Mouse (Mus musculus) ES-E14 (cell line): Measurements from ENCODE around the gene Parp11. TPM values are rescaled to one million over a fixed set of nuclear protein-coding genes. Genes with fewer than 3 reads are reported as not detected.

ENCODE experiments used
- DNase-seq: peaks from one replicate; pipeline ENCODE4 v3.0.0-alpha.2; 2013; ENCODE audit warnings: low read depth, low spot score
- H3K27ac ChIP-seq: 2 replicates; pipeline ENCODE4 v1.5.1; 2012; ENCODE audit warnings: low read depth, mild to moderate bottlenecking, low read length, moderate library complexity, mixed read lengths; ENCODE audit not compliant: poor library complexity, insufficient read depth, severe bottlenecking
- H3K36me3 ChIP-seq: 2 replicates; pipeline ENCODE4 v1.6.1; 2012; ENCODE audit warnings: mild to moderate bottlenecking, low read length, moderate library complexity, mixed read lengths; ENCODE audit not compliant: control insufficient read depth, poor library complexity, insufficient read depth, severe bottlenecking
- H3K4me1 ChIP-seq, 2 experiments: fragments of 150-350 bp in 1 of 2; sonication (generic) in 1 of 2; 2 replicates each; pipeline ENCODE4 v1.6.1; 2012; ENCODE audit warnings: low read length in 2 of 2, mild to moderate bottlenecking in 1 of 2, mixed read lengths in 1 of 2; ENCODE audit not compliant: control insufficient read depth in 2 of 2, insufficient read depth in 2 of 2, poor library complexity in 1 of 2
- H3K4me3 ChIP-seq, 2 experiments: fragments of 150-350 bp in 1 of 2; sonication (generic) in 1 of 2; 2 replicates each; pipeline ENCODE4 v1.5.1; 2012; ENCODE audit warnings: low read length in 2 of 2, low read depth in 1 of 2, mild to moderate bottlenecking in 1 of 2, mixed read lengths in 1 of 2; ENCODE audit not compliant: insufficient read depth in 1 of 2, poor library complexity in 1 of 2, severe bottlenecking in 1 of 2
- H3K9ac ChIP-seq: 2 replicates; pipeline ENCODE4 v1.6.1; 2012; ENCODE audit warnings: low read depth, mild to moderate bottlenecking, low read length, mixed read lengths; ENCODE audit not compliant: poor library complexity, insufficient read depth, severe bottlenecking
- H3K9me3 ChIP-seq: fragments of 150-350 bp; sonication (generic); 2 replicates; pipeline ENCODE4 v1.6.1; 2012; ENCODE audit warnings: low read depth, mild to moderate bottlenecking, low read length; ENCODE audit not compliant: control insufficient read depth, insufficient read depth
- CHD2 ChIP-seq: IDR thresholded peaks from 2 replicates; pipeline ENCODE4 v1.6.1; 2014; ENCODE audit warnings: mild to moderate bottlenecking, low read depth, low read length, inconsistent platforms
- HCFC1 ChIP-seq: IDR thresholded peaks from 2 replicates; pipeline ENCODE4 v1.6.1; 2012; ENCODE audit warnings: low read length, inconsistent platforms, borderline replicate concordance; ENCODE audit not compliant: insufficient read depth
- MAFK ChIP-seq: IDR thresholded peaks from 2 replicates; pipeline ENCODE4 v1.6.1; 2014; ENCODE audit warnings: mild to moderate bottlenecking, low read depth, low read length, inconsistent platforms; ENCODE audit not compliant: insufficient read depth
- ZC3H11A ChIP-seq: IDR thresholded peaks from 2 replicates; pipeline ENCODE4 v1.6.1; 2012; ENCODE audit warnings: low read depth, mild to moderate bottlenecking, inconsistent platforms, low read length, borderline replicate concordance
- ZNF384 ChIP-seq: IDR thresholded peaks from 2 replicates; pipeline ENCODE4 v1.6.1; 2012; ENCODE audit warnings: low read depth, low read length, inconsistent platforms
- in situ Hi-C, 2 experiments: fragments of 600-800 bp; cut with MboI; formaldehyde crosslinking; loops; one replicate each; pipeline ENCODE4 v1.15.1; 2025; ENCODE audit warnings: low sequenced_read_pairs in 2 of 2, inconsistent platforms in 1 of 2; ENCODE audit not compliant: unreplicated experiment in 2 of 2
- total RNA-seq: library from RNA; depleted of rRNA; stranded (reverse); fragments of 300-350 nt; gene quantifications from 2 replicates; pipeline ENCODE4 v1.2.3, GENCODE M21; 2012

The Parp11 gene
- total RNA-seq, 1 experiment: 7.9 TPM

DNA sequence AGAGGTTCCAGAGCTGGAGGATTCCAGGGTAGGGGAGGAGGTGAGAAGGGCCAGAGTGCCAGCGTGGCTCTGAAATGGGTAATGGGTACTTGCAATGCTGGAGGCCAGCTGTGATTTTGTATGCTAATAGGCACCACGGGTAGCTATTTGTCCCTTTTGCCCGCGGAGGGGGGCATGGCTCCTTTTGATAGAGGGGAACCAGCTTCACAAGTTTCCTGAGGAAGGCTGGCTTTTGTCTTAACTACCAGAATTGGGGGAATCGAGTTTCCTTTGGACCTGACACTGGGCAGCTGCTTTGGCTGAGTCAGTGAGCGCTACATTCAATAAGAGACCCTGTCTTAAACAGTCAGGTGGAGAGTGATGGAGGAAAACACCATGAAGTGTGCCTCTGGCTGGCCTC lies 49.2 kb downstream of the Parp11 start:
- TF ChIP-seq ZC3H11A (no peak), HCFC1 (no peak), MAFK (no peak), ZNF384 (no peak), CHD2 (no peak)
- DNase-seq: no peak
- no peaks in the 10 kb centered on the region for H3K4me1 ChIP-seq
- no peak overlapping the region for H3K27ac ChIP-seq
- H3K9me3 ChIP-seq: no peaks in the 10 kb centered on the region
- H3K9ac ChIP-seq: no peak overlapping the region
- H3K4me3 ChIP-seq: no peak overlapping the region
- no peaks in the 10 kb centered on the region for H3K36me3 ChIP-seq
- in situ Hi-C loops: no loop called here

DNA sequence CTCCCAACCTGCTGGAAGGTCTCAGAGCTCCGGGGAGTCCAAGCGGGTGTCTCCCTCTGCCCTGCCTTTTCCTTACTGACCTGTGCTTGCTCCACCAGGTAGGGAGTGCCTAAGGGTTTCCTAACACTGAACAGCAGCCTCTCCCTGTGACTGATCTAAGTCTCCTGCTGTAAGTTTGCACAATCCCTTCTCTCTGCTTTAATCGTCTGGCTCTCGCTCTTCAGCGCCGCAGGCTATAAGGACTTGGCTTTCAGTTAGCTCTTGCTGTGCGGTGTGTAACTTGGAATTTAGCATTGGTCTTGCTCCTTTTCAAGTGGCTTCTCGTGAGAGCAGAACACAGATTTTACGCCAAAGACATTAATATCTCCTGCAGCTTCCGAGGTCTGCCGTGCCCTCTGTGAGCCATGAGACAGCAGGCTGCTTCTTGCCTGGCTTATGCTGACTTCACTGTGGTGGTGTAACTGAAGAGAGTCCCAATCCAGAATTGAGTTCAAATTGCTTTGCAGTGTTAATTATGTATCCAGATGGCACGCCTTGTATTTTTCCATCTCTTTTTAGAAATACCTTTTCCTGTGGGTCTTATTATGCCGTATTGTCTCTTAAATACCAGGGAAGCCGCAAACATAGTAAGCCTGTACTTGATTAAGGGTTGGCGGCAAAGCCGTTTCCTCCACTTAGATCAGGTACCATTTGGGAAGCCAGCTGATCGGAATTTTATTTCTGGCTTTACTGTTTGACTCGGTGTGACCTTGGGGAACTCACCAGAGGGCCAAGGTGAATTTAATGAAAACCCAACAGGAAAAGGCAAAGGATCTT lies 50.4 kb downstream of the Parp11 start:
- no peak overlapping the region for H3K4me3 ChIP-seq
- H3K9me3 ChIP-seq: no peaks in the 10 kb centered on the region
- TF ChIP-seq ZC3H11A (no peak), MAFK (no peak), ZNF384 (no peak), CHD2 (no peak), HCFC1 (no peak)
- no peaks in the 10 kb centered on the region for H3K4me1 ChIP-seq
- no peak overlapping the region for H3K27ac ChIP-seq
- in situ Hi-C loops: no loop called here
- no peak for DNase-seq
- no peak overlapping the region for H3K9ac ChIP-seq
- no peaks in the 10 kb centered on the region for H3K36me3 ChIP-seq

- no peaks in the 10 kb centered on the region for H3K36me3 ChIP-seq
- DNase-seq: no peak
- no peak overlapping the region for H3K9ac ChIP-seq
- no peak overlapping the region for H3K4me3 ChIP-seq
- TF ChIP-seq HCFC1 (no peak), MAFK (no peak), ZNF384 (no peak), CHD2 (no peak), ZC3H11A (no peak)
- no peak overlapping the region for H3K27ac ChIP-seq
- in situ Hi-C loops: no loop called here
- H3K9me3 ChIP-seq: no peaks in the 10 kb centered on the region
- no peaks in the 10 kb centered on the region for H3K4me1 ChIP-seq
Observed at GRCm38 (mm10) chr6:127500119-127500518, 53.5 kb downstream of the Parp11 start.

GRCm38 (mm10) chr6:127500806-127501205 lies 54.2 kb downstream of the Parp11 start:
- in situ Hi-C loops: no loop called here

More at GRCm38 (mm10) chr6:127500806-127501205, 54.2 kb downstream of the Parp11 start:
- Histone ChIP-seq H3K36me3 (no peaks in the 10 kb centered on the region), H3K4me1 (no peaks in the 10 kb centered on the region), H3K27ac (no peak overlapping the region), H3K9me3 (no peaks in the 10 kb centered on the region), H3K4me3 (no peak overlapping the region), H3K9ac (no peak overlapping the region)
- TF ChIP-seq HCFC1 (no peak), ZNF384 (no peak), ZC3H11A (no peak), MAFK (no peak), CHD2 (no peak)
- DNase-seq: no peak
